Mouse (Mus musculus) mesoderm, embryonic 11.5 days (tissue): ENCODE data around the gene Hist2h2aa1.
"Not testable (repeated sequence)": the region's sequence is repeated elsewhere in the genome, so short reads cannot be mapped to it uniquely, and the experiment has no call there.

ENCODE experiments used
- DNase-seq: peaks from one replicate; pipeline ENCODE4 v3.0.0-alpha.2; 2012; ENCODE audit warnings: low read depth, low spot score

The Hist2h2aa1 gene

GRCm38 (mm10) chr3:96245003-96245886, at the start of gene Hist2h2aa1:
Gene Hist2h2aa1 (plus strand): TSS chr3:96245497.
- peak; percentile 76 for DNase-seq

DNA sequence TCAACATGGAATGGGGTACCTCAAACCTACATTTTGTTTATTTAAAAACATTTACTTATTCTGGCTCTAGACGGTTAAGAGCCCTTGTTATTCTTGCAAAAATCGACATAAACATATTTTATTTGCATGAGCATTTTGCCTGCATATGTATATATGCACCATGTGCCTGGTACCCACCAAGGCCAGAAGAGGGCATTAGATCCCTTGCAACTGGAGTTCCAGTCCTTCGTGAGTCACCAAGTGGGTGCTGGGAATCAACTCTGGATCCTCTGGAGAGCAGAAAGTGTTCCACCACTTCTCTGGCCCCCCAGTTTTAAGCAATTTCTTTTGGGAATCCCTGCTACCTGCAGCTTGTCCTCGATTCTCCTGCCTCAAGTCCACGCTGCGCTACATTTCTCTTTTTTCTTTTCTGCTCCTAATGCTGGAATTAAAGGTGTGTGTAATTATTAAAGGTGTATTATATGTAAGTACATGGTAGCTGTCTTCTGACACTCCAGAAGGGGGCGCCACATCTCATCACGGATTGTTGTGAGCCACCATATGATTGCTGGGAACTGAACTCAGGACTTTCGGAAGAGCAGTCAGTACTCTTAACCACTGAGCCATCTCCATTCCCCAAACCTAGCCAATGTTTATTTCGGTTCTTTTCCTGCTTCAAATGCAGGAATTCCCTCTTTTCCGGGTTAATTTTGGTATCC, 49.5 kb upstream of the Hist2h2aa1 start:
- no peak for DNase-seq

DNA sequence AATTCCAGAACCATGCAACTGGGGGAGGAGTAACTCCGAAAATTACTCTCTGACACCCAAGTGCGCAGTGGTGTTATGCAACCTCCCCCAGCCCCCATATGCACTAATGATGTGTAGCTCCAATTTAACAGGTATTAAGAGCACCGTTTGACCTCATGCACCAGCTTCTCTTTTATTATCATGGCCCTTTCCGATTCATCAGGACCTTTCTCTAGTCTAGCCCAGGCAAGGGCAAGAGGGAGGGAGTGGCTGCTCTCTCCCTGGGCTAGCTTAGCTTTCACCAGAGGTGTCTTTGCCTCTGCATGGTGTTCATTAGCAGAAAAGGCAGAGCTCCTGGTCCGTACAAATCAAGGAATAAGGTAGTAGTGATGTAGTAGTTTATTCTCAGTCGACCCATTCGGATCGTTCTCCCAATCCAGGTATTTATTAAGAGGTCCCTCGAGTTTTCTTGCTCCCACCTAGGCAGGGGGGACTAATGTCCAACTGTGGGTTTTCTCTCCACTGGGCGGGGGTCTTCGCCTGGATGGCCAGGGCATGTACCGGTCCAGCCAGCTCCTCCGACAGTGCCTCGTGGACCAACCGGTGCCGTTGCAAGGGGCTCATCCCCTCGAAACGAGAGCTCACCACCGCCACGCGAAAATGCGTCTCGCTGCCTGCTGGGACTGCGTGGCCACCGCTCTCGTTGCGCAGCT, 48.7 kb upstream of the Hist2h2aa1 start:
- no peak for DNase-seq

DNA sequence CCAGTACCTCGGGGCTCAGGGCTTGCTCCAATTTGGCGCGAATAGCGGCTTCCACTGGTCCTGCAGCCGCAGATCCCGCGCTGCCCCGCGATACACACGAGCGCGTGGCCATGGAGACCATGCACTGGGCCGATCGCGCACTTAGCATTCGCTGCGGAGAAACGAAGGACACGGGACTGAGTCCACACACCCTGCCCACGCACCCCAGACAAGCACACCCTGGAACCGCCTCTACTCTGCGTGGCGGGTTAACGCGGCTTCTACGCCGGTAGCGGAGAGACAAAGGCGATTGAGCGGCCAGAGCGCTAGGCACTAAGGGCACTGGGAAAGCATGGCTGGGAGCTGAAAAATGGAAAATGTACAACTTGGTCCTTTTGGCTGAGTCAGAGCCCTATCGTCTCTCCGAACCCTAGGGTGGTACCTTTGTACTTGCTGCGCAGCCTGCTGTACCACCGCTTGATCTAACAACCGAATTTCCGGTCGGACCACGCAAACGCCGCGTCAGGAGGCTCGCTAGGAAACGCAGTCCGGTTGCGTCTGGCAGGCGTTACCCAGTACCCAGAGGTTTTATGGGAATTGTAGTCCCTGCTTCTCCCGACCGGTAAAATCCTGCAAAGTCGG, 48.1 kb upstream of the Hist2h2aa1 start:
- DNase-seq: peak; percentile 90

- DNase-seq: no peak
Measured at GRCm38 (mm10) chr3:96198181-96198580, 47.1 kb upstream of the Hist2h2aa1 start.

- not testable (repeated sequence) for DNase-seq
Measured at GRCm38 (mm10) chr3:96198601-96199251, 46.6 kb upstream of the Hist2h2aa1 start.

DNA sequence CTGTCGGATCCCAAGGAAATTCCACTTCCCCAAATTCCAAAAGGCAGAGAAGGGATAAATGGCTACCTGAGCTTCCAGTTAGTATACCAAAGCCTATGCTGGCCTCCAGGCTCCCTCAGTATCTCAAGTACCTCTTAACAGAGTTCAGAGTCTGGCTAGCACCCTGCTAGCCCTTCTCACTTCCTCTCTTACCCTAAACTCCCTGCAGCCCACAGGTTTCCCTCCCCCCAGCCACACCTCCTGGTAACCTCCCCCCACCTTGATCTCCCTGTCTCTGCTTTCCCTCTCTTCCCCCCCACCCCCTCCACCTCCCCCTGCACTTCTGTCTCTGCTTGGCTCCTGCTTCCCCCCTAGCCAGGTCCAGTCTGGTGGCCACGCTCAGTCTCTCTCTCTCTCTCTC, 45.6 kb upstream of the Hist2h2aa1 start:
- DNase-seq: no peak

DNA sequence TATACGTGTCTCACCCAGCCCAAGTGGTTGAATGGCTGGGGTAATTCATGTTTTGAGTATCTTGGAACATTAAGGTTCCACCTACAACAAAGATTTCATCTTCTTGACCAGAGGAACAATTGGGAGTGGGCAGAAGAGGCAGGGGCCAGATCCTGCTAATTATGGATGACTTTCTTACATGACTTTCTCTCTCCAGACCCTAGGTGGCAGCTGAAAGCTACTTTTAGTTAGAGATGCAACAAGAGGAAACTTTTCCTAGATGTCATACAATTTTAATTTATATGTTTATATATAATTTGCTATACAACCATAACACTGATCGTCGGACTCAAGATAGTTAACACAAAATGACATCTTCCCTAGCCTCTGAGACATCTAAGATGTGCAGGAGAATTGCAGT, 37.5 kb upstream of the Hist2h2aa1 start:
- DNase-seq: no peak

- DNase-seq: peak; percentile 35
Measured at GRCm38 (mm10) chr3:96209242-96209641, 36.1 kb upstream of the Hist2h2aa1 start.

DNA sequence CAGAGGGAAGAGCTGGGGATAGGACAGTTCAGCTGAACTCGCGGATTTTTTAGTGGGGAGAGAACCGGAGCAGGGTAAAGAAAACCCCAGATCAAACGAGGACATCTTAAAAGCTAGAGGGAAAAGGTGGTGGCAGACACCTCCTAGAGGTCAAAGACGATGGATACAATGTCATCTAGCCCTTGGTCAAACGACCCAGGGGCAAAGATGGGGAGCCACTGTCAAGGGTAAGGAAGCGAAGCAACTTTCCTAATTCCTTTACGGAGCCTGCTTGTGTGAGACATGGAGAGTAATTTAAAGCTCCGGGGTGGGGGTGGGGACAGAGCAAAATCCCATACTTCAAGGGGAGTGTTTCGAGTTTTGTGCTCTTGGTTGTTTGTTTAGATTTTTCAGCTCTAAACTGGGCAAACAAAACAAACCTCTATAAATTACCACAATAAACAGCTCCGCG, 26.1 kb upstream of the Hist2h2aa1 start:
- DNase-seq: no peak

- peak; percentile 88 for DNase-seq
Measured at GRCm38 (mm10) chr3:96219661-96220130, 25.6 kb upstream of the Hist2h2aa1 start, which contains the start of the genes Bola1 and Hist2h2ab. Gene Bola1 (minus strand): TSS chr3:96219709. Gene Hist2h2ab (plus strand): TSS chr3:96219865.

- peak; percentile 62 for DNase-seq
Measured at GRCm38 (mm10) chr3:96220131-96220764, 25.0 kb upstream of the Hist2h2aa1 start.

- peak; percentile 89 for DNase-seq
Measured at GRCm38 (mm10) chr3:96220765-96221639, 24.3 kb upstream of the Hist2h2aa1 start, which contains the start of the genes Hist2h2ac and Hist2h2be. Gene Hist2h2ac (minus strand): TSS chr3:96220880. Gene Hist2h2be (plus strand): TSS chr3:96221119.

- no peak for DNase-seq
Measured at GRCm38 (mm10) chr3:96221640-96222038, 23.7 kb upstream of the Hist2h2aa1 start.

GRCm38 (mm10) chr3:96222774-96223173, 22.5 kb upstream of the Hist2h2aa1 start:
- DNase-seq: no peak

GRCm38 (mm10) chr3:96225421-96225820, 19.9 kb upstream of the Hist2h2aa1 start:
- DNase-seq: no peak

DNA sequence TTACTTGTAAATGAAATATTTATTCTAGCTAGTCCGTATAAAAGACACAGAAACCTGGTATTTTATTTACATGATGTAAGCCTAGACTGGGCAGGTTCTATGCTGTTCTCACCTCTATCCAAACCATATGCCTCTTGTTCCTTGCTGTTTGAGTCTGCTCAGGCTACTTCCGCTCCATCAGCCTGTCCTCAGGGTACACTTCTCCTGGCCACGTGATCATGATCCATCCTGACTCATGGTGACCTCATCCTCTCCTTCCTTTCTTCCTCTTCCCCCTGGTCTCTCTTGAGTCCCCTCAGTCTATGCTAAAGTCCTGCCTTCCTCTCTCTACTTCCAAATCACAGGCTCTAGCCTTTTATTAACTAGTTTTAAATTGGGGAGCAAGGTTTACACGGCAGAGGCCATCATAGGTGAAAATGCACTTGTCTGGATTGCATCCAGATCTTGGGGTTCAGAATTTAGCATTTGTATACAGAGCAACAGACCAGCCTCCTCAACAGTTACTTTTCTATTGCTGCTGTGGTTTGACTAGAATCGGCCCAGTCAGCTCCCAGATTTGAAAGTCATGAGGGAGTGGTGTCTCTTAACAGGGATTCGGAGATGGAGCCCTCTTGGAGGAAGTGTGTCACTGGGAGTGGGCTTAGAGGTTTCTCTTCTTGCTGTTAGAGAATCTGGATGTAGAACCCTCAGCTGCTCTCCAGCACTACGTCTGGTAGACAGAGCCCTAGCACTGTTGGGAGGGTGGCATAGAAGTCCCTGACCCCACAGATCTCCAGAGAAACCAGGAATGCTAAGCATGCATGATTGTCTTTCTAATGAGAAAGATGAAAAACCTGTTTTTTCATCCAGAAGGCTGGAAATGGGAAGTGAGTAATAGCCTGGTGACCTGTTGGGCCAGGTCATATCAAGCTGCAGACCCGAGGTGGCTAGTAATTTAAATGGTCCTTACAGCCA, 18.3 kb upstream of the Hist2h2aa1 start:
- DNase-seq: no peak

DNA sequence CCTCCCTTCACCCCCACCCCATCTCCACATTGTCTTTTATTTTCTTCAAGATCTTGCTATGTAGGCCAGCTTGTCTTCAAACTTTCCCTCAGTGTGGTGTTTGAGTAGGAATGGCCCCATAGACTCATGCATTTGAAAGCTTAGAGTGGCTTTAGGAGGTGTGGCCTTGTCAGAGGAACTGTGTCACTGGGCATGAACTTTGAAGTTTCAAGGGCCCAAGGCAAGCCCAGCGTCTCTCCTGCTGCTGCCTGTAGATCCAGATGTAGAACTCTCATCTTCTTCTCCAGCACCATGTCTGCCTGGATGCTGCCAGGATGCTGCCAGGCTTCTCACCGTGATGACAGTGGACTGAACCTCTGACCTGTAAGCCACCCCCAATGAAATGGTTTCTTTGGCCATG, 16.5 kb upstream of the Hist2h2aa1 start:
- no peak for DNase-seq
